Mouse (Mus musculus) adipocyte (in vitro differentiated cells): ENCODE measurements around the gene Cyb5d1.
A peak's percentile ranks its signal among the peaks of the same experiment; 100 is the strongest.
"Not testable (repeated sequence)": the region's sequence is repeated elsewhere in the genome, so short reads cannot be mapped to it uniquely, and the experiment has no call there.

Experiments used
- DNase-seq: peaks from one replicate; pipeline ENCODE4 v3.0.0-alpha.2; 2016; ENCODE audit warnings: low spot score

The Cyb5d1 gene

GRCm38 (mm10) chr11:69395235-69395633 lies at the start of gene Cyb5d1, which contains the start of gene Naa38:
Gene Cyb5d1 (minus strand): TSS chr11:69395631.
Gene Naa38 (plus strand): TSS chr11:69395487.
- not testable (repeated sequence) for DNase-seq

GRCm38 (mm10) chr11:69443328-69443727 lies 47.9 kb upstream of the Cyb5d1 start:
- DNase-seq, result no peak

GRCm38 (mm10) chr11:69437291-69437690 lies 41.9 kb upstream of the Cyb5d1 start:
- DNase-seq, result no peak

GRCm38 (mm10) chr11:69433189-69433588 lies 37.8 kb upstream of the Cyb5d1 start:
- no peak for DNase-seq

- DNase-seq, result no peak
These were observed 37.2 kb upstream of the Cyb5d1 start for GRCm38 (mm10) chr11:69432640-69432982.

- DNase-seq, result peak; percentile 71
These were observed 36.6 kb upstream of the Cyb5d1 start for GRCm38 (mm10) chr11:69431829-69432639.

GRCm38 (mm10) chr11:69430631-69431030 lies 35.2 kb upstream of the Cyb5d1 start:
- no peak for DNase-seq

GRCm38 (mm10) chr11:69429313-69429712 lies 33.9 kb upstream of the Cyb5d1 start:
- DNase-seq, result no peak

GRCm38 (mm10) chr11:69428751-69429150 lies 33.3 kb upstream of the Cyb5d1 start:
- peak; percentile 32 for DNase-seq

- DNase-seq, result no peak
These were observed 30.8 kb upstream of the Cyb5d1 start for GRCm38 (mm10) chr11:69426246-69426645.

GRCm38 (mm10) chr11:69423885-69424284 lies 28.5 kb upstream of the Cyb5d1 start:
- no peak for DNase-seq

- DNase-seq, result no peak
These were observed 27.4 kb upstream of the Cyb5d1 start for GRCm38 (mm10) chr11:69422842-69423241.

- no peak for DNase-seq
These were observed 25.9 kb upstream of the Cyb5d1 start for GRCm38 (mm10) chr11:69421131-69421977.

GRCm38 (mm10) chr11:69420554-69421000 lies 25.1 kb upstream of the Cyb5d1 start:
- DNase-seq, result no peak

- peak; percentile 74 for DNase-seq
These were observed 24.6 kb upstream of the Cyb5d1 start for GRCm38 (mm10) chr11:69419813-69420553.

- peak; percentile 67 for DNase-seq
These were observed 24.0 kb upstream of the Cyb5d1 start for GRCm38 (mm10) chr11:69419443-69419812.

- peak; percentile 99 for DNase-seq
These were observed 23.3 kb upstream of the Cyb5d1 start for GRCm38 (mm10) chr11:69418481-69419442.

- DNase-seq, result peak; percentile 100
These were observed 22.3 kb upstream of the Cyb5d1 start for GRCm38 (mm10) chr11:69417449-69418384.

- peak; percentile 42 for DNase-seq
These were observed 21.6 kb upstream of the Cyb5d1 start for GRCm38 (mm10) chr11:69416921-69417448.

- DNase-seq, result peak; percentile 33
These were observed 21.1 kb upstream of the Cyb5d1 start for GRCm38 (mm10) chr11:69416509-69416908.
